Mouse (Mus musculus): ENCODE data around the gene Gmnc.

Gene Gmnc

DNA sequence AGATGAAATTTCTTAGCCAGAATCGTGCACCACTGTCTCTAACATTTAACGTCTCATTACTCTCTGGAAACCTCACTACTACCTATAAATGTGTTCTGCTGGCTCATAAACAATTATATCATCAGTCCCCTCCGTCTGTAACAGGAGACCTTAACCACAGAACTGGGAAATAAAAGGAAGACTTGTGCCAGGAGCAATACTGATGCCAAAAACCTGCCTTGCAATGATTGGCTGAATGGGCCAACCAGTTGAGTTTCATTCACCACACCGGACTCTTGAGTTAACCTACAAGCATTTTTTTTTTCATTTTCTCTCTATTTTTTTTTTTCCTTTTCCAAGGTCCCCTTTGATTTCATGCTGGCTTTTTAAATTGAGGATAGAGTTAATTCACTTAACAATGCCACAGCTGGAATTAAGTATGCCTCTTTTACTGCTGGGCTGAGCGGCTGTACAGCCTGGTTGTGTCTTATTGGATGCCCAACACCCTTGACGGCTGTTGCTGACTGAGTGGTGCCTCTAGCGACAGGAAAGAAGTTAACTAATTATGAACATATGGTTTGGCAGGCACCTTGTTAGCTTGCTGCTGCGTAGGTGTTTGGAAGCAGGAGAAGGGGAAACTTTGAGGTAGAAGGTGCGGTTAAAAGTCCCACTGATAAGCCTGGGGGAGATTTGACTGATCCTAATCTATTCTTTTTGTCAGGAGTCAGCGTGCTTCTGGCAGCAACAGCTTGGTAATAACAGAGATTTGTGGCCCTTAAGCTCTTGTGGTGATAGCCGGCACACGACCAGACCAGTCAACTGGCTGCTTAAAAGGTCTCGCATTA, at the start of gene Gmnc:
Gene Gmnc (minus strand): TSS at position 176 of the 824 bp plus-strand sequence.
- no peak for DNase-seq (ENCODE audit: low read depth, low spot score)

DNA sequence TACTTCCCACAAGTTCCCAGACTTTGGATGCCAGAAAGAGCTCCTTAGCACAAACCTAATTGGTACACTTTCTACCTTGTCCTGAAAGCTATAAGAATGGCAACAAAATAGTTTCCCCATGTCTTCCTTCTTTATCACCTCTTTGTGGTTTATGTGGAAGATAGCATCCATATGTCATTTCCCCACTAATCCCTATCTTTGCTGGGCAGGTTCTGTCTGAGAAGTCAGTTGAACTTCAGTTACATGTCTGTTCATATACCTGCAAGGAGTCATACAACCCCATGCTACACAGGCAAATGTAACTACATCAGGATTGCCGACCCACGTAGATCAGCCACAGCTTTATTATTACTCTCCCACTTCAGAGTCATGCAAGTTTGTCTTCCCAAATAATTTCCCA, 35.8 kb upstream of the Gmnc start:
- DNase-seq (ENCODE audit: low read depth, low spot score): no peak

DNA sequence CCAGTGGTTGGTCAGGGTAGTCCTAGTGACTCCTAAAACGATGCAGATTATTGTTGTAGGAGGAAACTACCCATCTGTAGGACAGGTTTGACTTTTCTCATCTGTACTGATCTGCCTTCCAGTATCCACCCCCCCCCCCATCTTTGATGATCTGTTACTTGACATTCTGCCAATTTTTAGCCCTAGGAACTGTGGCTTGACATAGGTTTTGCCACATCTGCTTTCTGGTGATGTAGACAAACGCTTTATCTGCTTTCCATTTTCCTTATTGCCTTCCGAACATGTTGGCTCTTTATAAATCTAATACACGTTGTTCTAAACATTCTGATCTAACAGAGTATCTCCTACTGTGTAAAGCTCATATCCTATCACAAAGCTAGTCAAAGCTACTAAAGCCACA, 34.8 kb upstream of the Gmnc start:
- no peak for DNase-seq (ENCODE audit: low read depth, low spot score)

DNA sequence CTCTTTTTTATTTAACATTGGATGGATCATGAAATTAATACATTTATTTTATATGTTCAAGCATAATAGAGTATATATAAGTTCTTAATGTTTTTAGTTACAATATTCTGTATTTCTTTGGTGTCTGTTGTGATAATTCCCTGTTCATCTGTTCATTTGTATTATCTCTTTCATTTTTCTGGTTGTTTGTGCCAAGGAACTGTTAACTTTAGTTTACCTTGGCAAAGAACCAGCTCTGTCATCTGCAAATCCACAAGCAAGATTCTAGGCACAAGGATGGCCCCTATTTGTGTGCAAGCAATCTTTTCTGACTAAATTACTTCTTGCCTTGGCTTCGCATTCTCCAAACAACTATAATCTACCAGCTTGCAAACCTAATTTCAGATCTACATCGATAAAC, 31.3 kb upstream of the Gmnc start:
- DNase-seq (ENCODE audit: low read depth, low spot score): no peak

DNA sequence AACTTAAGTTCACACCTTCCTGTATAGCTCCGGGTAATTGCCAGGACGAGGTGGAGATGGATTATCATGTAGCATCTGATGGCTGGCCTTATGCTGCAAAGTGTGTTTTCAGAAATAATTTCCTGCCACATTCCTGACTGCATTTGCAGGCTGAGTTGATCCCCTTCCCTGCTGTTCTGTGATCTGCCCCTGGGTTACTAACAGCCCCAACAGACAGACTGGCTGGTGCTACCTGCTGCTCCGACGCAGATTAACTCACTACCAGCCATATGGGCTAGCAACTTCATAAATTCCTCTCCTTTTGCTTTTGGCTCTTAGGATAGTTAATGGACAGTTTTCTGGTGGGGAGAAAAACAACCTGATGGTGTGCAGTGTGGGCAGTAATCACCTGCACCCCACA, 25.9 kb upstream of the Gmnc start:
- DNase-seq (ENCODE audit: low read depth, low spot score): no peak

DNA sequence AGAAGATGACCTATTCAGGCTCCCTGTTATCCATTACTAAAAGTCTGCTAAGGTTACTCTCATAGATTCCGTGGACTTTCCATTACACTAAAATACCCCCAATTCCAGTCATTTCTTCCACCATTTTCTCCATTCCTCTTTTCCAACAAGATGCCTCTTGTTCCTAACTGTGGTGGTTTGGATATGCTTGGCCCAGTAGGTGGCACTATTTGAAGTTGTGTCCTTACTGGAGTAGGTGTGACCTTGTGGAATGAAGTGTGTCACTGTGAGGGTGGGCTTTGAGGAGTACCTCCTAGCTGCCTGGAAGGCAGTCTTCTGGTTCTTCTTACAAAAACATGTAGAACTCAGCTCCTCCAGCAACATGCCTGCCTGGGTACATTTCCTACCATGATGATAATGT, 11.3 kb upstream of the Gmnc start:
- DNase-seq (ENCODE audit: low read depth, low spot score): no peak

DNA sequence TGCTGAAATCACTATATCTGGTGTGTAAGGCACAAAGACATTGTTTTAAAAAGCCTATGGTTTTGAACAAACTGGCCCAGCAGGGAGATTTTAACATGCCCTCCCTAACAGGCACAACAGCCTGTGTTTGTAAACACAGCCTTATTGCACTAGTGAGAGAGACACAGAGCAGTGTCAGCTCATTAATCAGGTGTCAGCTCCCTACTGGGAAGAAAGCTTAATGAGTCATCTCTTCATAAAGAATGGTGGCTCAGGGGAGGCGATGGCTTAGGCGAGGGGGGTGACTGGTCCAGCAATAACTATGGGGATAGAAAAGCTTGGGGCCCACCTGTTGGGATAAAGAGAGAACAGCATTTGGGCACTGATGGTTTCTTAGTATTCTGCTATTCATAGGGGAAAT, 8.1 kb upstream of the Gmnc start:
- no peak for DNase-seq (ENCODE audit: low read depth, low spot score)

DNA sequence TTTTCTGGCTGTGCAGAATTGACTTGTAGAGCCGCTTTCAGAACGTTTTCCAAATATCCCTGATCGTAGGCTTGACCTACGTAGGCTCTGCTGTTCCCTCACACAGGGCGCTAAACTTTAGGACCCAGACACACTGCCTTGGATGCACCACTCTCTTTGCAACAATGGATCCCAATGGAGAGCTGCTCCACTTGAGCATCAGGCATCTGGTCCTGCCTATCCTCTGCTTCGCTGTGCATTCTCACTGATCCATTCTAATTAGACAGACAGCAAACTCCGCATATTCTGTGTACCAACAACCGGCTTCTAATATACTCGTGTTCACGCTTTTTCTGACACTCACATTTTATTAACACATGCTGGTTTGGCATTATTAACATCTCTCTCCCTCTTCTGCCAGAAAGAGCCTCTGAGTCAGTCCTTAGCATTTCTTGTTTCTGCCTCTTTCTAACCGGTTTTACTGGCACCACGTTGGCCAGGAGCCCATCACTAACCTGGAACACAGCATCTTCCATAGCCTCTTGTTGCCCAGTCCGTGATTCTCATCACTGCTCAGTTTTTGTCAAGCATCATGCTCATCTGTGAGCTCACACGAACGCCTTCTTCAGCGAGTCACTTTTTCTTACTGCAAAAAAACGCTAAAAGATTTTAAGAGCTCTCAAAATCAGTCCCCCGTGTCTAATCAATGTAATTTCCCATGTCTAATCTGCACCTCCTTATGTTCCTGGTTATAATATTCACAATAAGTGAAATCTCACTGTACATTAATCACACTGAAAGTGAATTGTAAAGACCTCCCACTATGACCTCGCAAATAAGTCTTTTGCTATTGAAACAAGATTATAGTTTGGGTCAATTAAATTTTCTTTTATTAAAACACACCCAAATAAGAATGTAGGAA, 1.8 kb downstream of the Gmnc start:
- no peak for DNase-seq (ENCODE audit: low read depth, low spot score)

DNA sequence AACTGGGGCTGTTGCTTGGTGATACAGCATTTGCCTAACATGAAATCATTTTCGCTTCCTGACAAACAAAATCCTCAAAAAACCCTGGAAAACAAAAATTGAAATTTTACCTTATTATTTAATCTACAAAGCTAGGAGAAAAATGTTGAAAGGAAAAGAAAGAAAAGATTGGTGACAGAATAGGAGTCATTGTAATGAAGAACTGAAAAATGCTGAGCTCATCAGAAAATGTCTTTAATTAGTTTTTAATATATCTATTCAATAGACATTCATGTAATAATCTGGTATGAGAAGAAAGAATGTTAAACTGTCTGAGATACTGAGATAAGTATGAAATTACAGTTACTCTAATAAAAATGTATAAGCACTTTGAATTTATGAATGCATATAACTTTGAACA, 3.3 kb downstream of the Gmnc start:
- no peak for DNase-seq (ENCODE audit: low read depth, low spot score)

DNA sequence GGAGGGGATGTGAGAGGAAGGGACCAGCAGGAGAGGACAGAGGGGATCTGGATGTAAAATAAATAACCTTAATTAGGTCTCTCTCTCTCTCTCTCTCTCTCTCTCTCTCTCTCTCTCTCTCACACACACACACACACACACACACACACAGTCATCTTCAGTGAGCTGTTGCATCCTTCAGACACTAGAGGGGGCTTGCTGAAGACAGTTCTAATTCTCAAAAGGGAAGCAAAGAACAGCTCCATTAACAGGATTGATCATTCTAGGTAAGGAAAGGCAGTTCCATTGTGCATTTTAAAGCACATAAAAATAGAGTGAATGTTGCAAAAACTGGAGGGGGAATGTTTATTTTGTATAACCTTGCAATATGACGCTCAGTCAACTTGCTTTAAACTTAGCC, 5.7 kb downstream of the Gmnc start:
- no peak for DNase-seq (ENCODE audit: low read depth, low spot score)

DNA sequence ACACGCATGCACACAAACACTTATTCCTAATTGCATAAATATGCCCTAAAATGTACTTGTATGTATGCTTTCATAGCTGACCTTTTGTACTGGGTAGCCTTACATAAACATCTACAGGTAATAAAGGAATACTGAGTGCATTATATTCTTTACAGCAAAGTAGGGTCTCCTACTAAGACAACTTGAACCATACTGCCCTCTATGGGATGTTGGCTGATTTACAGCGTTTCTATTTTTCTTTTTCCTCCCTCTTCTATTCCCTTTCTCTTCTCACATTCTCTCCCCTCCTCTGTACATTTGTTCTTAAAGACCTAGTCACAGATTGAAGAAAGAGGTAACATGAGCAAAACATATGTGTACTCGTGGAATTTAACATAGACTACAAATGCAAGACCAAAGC, 9.3 kb downstream of the Gmnc start:
- DNase-seq (ENCODE audit: low read depth, low spot score): no peak

DNA sequence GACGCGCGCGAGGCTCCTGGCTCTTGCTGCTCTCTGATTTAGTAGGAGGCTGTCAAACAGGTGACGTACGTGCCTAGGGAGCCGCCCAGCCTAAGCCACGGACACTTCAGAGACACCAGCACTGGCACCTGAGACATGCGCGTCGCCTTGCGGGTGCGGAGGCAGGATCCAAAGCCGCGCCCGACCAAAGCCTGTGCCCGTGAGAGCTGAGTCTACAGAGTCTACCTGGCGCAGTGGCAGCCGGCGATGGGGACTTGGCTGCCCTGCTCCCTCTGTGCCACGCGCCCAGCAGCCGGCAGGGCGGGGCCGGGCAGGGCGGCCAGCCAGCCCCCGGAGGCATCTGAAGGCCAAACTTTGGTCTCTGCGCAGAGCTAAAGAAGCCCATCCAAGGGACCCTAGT, 23.5 kb downstream of the Gmnc start:
- DNase-seq (ENCODE audit: low read depth, low spot score): no peak

DNA sequence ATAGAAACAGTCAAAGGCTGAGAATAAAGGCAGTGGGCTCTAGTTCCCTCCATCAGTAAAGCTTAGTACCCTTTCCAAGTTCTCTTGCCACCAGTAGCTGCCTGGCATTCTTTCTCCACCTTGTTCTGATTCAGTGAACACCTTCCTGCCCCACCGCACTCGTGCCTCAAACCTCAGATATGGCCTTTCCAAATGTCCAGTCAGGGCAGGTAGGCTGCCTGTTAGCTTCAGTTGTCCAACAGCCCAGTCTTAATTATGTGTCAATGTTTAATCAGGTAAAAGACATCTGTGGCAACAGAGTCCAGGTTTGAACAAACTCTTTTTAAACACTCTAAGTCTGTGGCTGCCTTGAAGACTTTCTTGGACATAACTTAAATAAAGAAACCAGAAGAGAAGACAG, 24.6 kb downstream of the Gmnc start:
- no peak for DNase-seq (ENCODE audit: low read depth, low spot score)

DNA sequence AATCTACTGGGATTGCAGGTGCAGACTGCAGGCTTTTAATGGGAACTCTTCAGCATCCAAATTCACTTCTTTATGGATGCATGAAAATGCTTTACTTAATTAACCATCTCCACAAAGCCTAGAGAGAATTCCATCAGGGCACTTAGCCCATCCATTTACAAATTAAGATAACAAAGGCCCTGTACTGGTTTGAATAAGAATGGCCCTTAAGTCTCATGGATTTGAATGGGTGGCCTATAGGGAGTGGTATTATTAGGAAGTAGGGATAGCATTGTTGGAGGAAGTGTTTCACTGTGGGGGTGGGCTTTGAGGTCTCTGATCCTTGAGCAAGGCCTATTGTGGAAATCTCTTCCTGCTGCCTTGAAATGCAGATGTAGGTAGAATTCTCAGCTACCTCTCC, 29.5 kb downstream of the Gmnc start:
- DNase-seq (ENCODE audit: low read depth, low spot score): no peak

DNA sequence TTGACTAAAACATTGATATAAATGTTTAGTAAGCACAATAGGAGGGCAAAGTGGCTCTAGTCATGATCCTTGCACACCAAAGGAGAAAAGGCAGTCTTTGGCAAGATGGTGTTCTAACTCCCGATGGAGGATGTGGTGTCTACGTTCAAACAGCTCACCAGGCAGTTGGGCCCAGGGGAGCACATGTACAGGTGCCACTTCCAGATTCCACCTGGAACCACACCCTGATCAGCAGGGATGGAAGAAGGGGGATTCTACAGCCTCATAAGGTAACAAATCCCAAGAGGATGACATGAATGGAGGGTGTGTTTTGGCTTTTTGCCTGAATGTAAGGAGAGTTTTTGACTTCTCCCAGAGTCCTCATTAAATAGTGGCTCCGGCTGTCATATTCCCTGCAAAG, 39.9 kb downstream of the Gmnc start:
- DNase-seq (ENCODE audit: low read depth, low spot score): no peak

DNA sequence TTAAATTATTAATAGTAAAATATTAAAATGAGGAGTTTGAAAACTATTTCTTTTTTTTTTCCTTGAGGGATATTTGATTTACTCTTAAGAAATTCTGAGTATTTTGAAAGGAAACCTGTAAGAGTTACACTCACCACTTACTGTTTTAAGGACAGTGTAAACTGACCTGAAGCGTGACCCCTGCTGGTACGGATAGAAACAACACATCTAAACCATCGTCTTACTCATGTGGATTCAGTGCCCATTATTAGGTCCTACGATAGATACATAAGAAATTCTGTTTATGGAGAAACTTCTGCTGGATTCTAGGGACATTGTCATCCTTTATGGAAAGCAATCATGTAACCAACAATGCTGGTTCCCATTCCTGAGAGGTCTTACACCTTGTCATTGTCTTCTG, 41.2 kb downstream of the Gmnc start:
- no peak for DNase-seq (ENCODE audit: low read depth, low spot score)

DNA sequence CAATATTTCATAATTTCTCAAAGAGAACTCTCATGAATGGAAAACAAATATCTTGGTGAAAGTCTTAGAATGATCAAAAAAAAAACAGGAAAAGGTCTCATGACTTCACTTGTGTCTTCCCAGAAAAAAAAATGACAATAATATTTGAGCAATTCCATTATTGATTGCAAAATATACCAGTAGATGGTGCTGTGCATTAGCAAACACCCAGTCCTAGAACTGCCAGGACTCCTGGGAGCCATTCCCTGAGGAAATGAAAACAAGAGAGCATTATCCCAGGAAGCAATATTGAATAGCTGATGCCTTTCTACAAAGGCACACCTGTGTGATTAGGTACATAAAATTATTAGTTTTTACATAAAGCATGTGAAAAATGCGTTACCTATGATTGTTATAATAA, 87.5 kb downstream of the Gmnc start:
- no peak for DNase-seq (ENCODE audit: low read depth, low spot score)

DNA sequence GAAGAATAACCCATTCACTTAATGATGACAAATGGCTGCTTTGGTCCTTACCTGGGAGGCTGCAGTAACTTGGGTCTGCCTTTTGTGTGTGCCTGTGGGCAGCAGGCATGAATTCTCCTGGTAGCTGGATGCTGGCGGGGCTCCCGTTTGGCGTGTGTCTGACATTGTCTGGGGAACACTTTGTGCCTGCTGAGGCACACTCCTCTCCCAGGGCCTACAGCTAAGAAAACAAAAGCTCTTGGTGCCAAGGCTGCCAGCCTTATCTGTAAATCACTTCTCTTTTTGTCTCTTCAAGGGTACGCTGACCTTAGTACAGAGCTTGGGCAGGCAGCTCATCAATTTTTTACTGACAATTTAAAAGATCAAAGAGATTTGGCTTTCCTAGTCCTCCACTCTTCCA, 90.0 kb downstream of the Gmnc start:
- DNase-seq (ENCODE audit: low read depth, low spot score): no peak

DNA sequence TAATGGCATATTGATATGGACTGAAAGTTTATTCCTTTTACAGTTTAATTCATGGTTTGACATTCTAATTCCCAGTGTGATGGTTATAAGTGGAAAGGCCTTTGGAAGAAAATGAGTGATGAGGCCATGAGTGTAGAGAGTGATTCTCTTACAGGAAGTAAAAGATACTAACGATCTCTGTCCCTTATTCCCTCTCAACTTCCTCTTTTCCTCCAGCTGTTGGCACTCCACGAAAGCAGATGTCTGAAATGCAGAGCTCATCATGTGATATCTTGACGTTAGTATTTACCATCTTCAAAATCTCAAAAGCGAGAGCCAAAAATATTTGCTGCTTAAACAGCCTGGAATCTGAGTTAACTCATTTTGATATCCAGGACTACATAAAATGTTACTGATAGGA, 105.1 kb downstream of the Gmnc start:
- DNase-seq (ENCODE audit: low read depth, low spot score): no peak

DNA sequence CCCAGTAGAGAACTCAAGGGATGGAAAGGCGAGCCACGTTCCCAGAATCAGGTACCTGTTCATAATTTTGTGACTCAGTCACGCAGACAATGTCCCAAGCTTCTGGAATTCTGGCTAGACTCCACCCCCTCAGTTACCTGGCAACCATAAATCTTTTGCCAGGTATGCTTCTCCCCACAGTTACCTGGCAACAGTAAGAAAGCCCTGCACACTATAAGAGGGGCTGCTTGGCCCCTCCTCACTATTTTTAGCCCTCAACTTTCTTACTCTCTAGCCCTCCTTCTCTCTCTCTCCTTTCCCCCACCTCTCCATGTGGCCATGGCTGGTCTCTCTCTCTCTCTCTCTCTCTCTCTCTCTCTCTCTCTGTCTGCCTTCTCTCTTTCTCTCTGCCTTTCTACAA, 114.6 kb downstream of the Gmnc start:
- DNase-seq (ENCODE audit: low read depth, low spot score): no peak

Measured in retina, adult 2 months (tissue).